Mouse (Mus musculus) liver, adult 2 months (tissue): Measurements from ENCODE around the gene Gjc2. TPM values are rescaled to one million over a fixed set of nuclear protein-coding genes. Genes with fewer than 3 reads are reported as not detected.
A peak's percentile ranks its signal among the peaks of the same experiment; 100 is the strongest.

ENCODE experiments used
- DNase-seq: peaks from one replicate; pipeline ENCODE4 v3.0.0-alpha.2; 2011; ENCODE audit warnings: low read depth, low spot score; ENCODE audit errors: extremely low read depth
- H3K27ac ChIP-seq: fragments of 200-500 bp; replicated peaks from 2 replicates; pipeline ENCODE4 v1.5.1; 2012; ENCODE audit warnings: low read depth, mild to moderate bottlenecking, control low read depth, inconsistent platforms, low read length; ENCODE audit not compliant: insufficient read depth
- H3K27me3 ChIP-seq: fragments of 200-500 bp; 2 replicates; pipeline ENCODE4 v1.6.1; 2012; ENCODE audit warnings: mild to moderate bottlenecking, moderate library complexity, low read length, inconsistent platforms; ENCODE audit not compliant: control insufficient read depth, insufficient read depth
- H3K36me3 ChIP-seq: fragments of 200-500 bp; 2 replicates; pipeline ENCODE4 v1.6.1; 2012; ENCODE audit warnings: low read length, inconsistent platforms; ENCODE audit not compliant: control insufficient read depth, insufficient read depth
- H3K4me1 ChIP-seq: fragments of 200-500 bp; 2 replicates; pipeline ENCODE4 v1.6.1; 2011; ENCODE audit warnings: low read length; ENCODE audit not compliant: control insufficient read depth, insufficient read depth
- H3K4me3 ChIP-seq: fragments of 200-500 bp; 2 replicates; pipeline ENCODE4 v1.5.1; 2011; ENCODE audit warnings: low read depth, mild to moderate bottlenecking, control low read depth, low read length, moderate library complexity; ENCODE audit not compliant: insufficient read depth
- H3K79me2 ChIP-seq: fragments of 200-500 bp; 2 replicates; pipeline ENCODE4 v1.6.1; 2012; ENCODE audit warnings: inconsistent platforms, mild to moderate bottlenecking, low read length, moderate library complexity; ENCODE audit not compliant: control insufficient read depth, insufficient read depth
- H3K9ac ChIP-seq: fragments of 200-500 bp; 2 replicates; pipeline ENCODE4 v1.6.1; 2012; ENCODE audit warnings: low read depth, mild to moderate bottlenecking, control low read depth, inconsistent platforms, low read length
- CTCF ChIP-seq: fragments of 200-500 bp; IDR thresholded peaks from 2 replicates; pipeline ENCODE4 v1.5.1; 2011; ENCODE audit warnings: low read depth, low read length, control low read depth
- POLR2A ChIP-seq: fragments of 200-500 bp; IDR thresholded peaks from 2 replicates; pipeline ENCODE4 v1.6.1; 2011; ENCODE audit warnings: low read length, control low read depth; ENCODE audit not compliant: insufficient read depth; ENCODE audit errors: extremely low read depth
- WGBS: fragments of 180-500 bp; shearing (Covaris S2); methylation state at CpG from one replicate; pipeline ENCODE4 v1.1.7; 2018; 5-methylcytosine and 5-hydroxymethylcytosine counted together
- polyA plus RNA-seq: library from polyadenylated mRNA; depleted of rRNA; stranded (reverse); fragments of >200 nt; gene quantifications from 2 replicates; pipeline ENCODE4 v1.2.3, GENCODE M21; 2012
- total RNA-seq: library from RNA; depleted of rRNA; stranded (reverse); fragments of >200 nt; gene quantifications from 2 replicates; pipeline ENCODE4 v1.2.3, GENCODE M21; 2014

Gjc2 gene
- total and polyA plus RNA-seq, 2 experiments, result 0.46 to 0.66 TPM

GRCm38 (mm10) chr11:59161398-59161797 is 21.6 kb downstream of the Gjc2 start:
- Histone ChIP-seq H3K27ac (no peak overlapping the region), H3K36me3 (peaks cover 3% of the 10 kb centered on the region; the same call in 1 of the 2 replicates), H3K27me3 (no peaks in the 10 kb centered on the region), H3K9ac (no peak overlapping the region), H3K4me1 (peaks cover 4% of the 10 kb centered on the region; the same call in 1 of the 2 replicates), H3K4me3 (no peak overlapping the region), H3K79me2 (no peaks in the 10 kb centered on the region)
- TF ChIP-seq CTCF (0 out of 2 replicates have a peak, but pooled peaks have one; percentile 16), POLR2A (no peak)
- DNase-seq, result no peak
- WGBS, result 83% methylated on average over 5 of the region's 5 CpGs

GRCm38 (mm10) chr11:59159558-59159957 is 23.5 kb downstream of the Gjc2 start:
- WGBS, result 96% methylated on average over 4 of the region's 4 CpGs
- TF ChIP-seq POLR2A, result no peak
- no peak for TF ChIP-seq CTCF
- H3K36me3 ChIP-seq, result peaks cover 3% of the 10 kb centered on the region; the same call in 1 of the 2 replicates

GRCm38 (mm10) chr11:59159099-59159498 is 23.9 kb downstream of the Gjc2 start:
- Histone ChIP-seq H3K4me3 (no peak overlapping the region), H3K27me3 (no peaks in the 10 kb centered on the region), H3K36me3 (peaks cover 3% of the 10 kb centered on the region; the same call in 1 of the 2 replicates), H3K27ac (no peak overlapping the region), H3K4me1 (peaks cover 4% of the 10 kb centered on the region; the same call in 1 of the 2 replicates), H3K9ac (no peak overlapping the region), H3K79me2 (no peaks in the 10 kb centered on the region)
- no peak for DNase-seq
- TF ChIP-seq CTCF (no peak), POLR2A (no peak)
- 96% methylated on average over 13 of the region's 13 CpGs for WGBS

More at GRCm38 (mm10) chr11:59159558-59159957, 23.5 kb downstream of the Gjc2 start:
- H3K4me1 ChIP-seq, result peaks cover 4% of the 10 kb centered on the region; the same call in 1 of the 2 replicates
- H3K79me2 ChIP-seq, result no peaks in the 10 kb centered on the region
- no peaks in the 10 kb centered on the region for H3K27me3 ChIP-seq
- no peak for DNase-seq
- no peak overlapping the region for H3K27ac ChIP-seq
- no peak overlapping the region for H3K9ac ChIP-seq
- H3K4me3 ChIP-seq, result no peak overlapping the region

GRCm38 (mm10) chr11:59155900-59156299 is 27.1 kb downstream of the Gjc2 start:
- Histone ChIP-seq H3K36me3 (peaks cover 3% of the 10 kb centered on the region; the same call in 1 of the 2 replicates), H3K27me3 (no peaks in the 10 kb centered on the region), H3K4me3 (no peak overlapping the region), H3K4me1 (no peaks in the 10 kb centered on the region), H3K79me2 (no peaks in the 10 kb centered on the region), H3K9ac (no peak overlapping the region), H3K27ac (no peak overlapping the region)
- no peak for DNase-seq
- 92% methylated on average over 5 of the region's 5 CpGs for WGBS
- TF ChIP-seq POLR2A (no peak), CTCF (no peak)

GRCm38 (mm10) chr11:59154220-59154619 is 28.8 kb downstream of the Gjc2 start:
- Histone ChIP-seq H3K9ac (no peak overlapping the region), H3K36me3 (peaks cover 3% of the 10 kb centered on the region; the same call in 1 of the 2 replicates), H3K4me1 (no peaks in the 10 kb centered on the region), H3K79me2 (no peaks in the 10 kb centered on the region), H3K27ac (no peak overlapping the region), H3K27me3 (no peaks in the 10 kb centered on the region), H3K4me3 (no peak overlapping the region)
- DNase-seq, result no peak
- 71% methylated on average over 7 of the region's 7 CpGs for whole genome bisulfite sequencing
- TF ChIP-seq CTCF (no peak), POLR2A (no peak)

GRCm38 (mm10) chr11:59151729-59152128 is 31.3 kb downstream of the Gjc2 start:
- peak; percentile 24 for DNase-seq
- 42% methylated on average over 3 of the region's 3 CpGs for WGBS
- Histone ChIP-seq H3K27ac (no peak overlapping the region), H3K4me3 (no peak overlapping the region), H3K79me2 (no peaks in the 10 kb centered on the region), H3K27me3 (no peaks in the 10 kb centered on the region), H3K4me1 (no peaks in the 10 kb centered on the region), H3K36me3 (no peaks in the 10 kb centered on the region), H3K9ac (no peak overlapping the region)
- TF ChIP-seq CTCF (peak; percentile 58), POLR2A (no peak)
